Mouse (Mus musculus): ENCODE data around the gene Ifnb1.

DNA sequence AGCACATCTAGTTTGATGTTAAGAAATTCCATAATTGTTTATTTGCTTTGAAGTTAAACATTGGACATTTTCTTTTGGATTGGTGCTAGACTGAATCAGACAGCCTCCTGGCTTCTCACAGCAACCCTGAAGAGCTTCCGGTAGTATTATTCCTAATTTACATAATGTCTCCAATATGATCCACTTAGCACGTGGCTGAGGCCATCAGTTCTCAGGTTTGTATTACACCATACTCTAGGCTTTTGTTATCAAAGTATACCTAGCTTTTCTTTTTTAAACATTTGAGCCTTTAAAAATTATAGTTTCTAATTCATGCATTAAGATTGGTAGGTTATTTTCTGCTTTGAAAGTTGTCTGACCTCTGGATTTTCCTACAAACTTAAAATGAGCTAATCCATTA, 7.3 kb downstream of the Ifnb1 start:
- TF ChIP-seq CTCF (IDR thresholded peaks at IDR 0.05; ENCODE audit: low read depth) (no peak), EP300 (optimal IDR thresholded peaks at IDR 0.05) (no peak)
